In the genomic region with DNA sequence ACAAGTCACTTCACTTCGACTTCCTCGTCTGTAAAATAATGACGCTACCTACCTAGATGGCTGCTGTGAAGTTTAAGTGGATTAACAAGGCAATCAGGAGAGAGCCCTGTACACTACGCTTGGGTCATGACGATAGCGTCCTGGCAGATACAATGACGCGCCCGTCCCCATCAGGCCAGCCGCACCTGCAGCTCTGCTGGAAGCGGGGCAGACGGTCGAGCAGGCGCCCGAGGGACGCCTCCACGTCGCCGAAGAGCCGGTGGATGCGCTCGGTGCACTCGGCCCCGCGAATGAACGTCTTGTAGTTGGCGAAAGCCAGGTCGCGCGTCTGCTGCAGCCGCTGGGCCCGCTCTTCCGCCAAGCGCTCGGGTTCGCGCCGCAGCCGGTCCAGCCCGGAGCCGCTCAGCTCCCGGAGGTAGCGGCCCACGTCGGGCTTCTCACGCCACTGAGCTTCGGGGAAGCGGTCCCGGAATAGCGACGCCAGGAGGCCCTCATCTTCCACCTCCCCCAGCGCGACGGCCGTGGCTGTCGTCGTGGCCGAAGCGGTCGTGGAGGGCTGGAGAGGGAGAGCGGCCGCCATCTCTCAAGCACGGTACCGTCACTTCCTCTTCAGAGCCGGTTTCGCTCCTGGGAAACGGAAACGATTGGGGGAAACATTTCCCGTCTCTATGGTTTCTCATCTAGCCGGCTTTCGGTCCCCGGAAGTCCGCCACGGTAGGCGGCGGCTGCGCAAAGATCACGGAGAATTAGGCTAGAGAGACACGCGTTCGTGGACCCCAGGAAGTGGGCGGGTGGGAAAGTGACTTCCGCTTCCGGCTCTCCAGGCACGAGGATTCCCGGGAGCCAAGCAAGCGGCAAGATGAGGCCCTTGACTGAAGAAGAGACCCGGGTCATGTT, we compare ENCODE assay signal across 7 mouse cellular contexts. TPM values are rescaled to one million over a fixed set of nuclear protein-coding genes. Genes with fewer than 3 reads are reported as not detected.
DNase-seq lines count a peak whose midpoint lies in the region; ATAC-seq lines count a peak whose summit lies in the region.

TSS of gene Cog8 (minus strand) at position 614 of the 897 bp plus-strand sequence.
TSS of gene Nip7 (plus strand) at position 802 of the 897 bp plus-strand sequence.

- H3K9ac ChIP-seq in embryonic facial prominence, embryonic 11.5 days (replicated peaks; ENCODE audit: low read length) = peak within 1 kb of the TSS; percentile 88
- peak within 1 kb of the TSS; percentile 90 for H3K9ac ChIP-seq in midbrain, embryonic 13.5 days (replicated peaks)

- ATAC-seq in embryonic facial prominence, embryonic 11.5 days (replicated peaks; ENCODE audit: insufficient number of reproducible peaks, low FRiP score, low TSS enrichment, low read depth) = peak; percentile 88
- peak; percentile 93 for ATAC-seq in granulocyte monocyte progenitor cell, adult 5-6 weeks (replicated peaks; ENCODE audit: poor library complexity, severe bottlenecking)
- peak; percentile 97 for ATAC-seq in midbrain, embryonic 13.5 days

- peaks cover 6% of the 10 kb centered on the region for H3K36me3 ChIP-seq in embryonic facial prominence, embryonic 11.5 days (replicated peaks; ENCODE audit: control insufficient read depth, insufficient read depth, low read depth, low read length)
- H3K36me3 ChIP-seq in limb, embryonic 10.5 days = peaks cover 73% of the 10 kb centered on the region
- H3K36me3 ChIP-seq in midbrain, embryonic 13.5 days = peaks cover 55% of the 10 kb centered on the region

- peak within 1 kb of the TSS; percentile 99 for H3K4me3 ChIP-seq in embryonic facial prominence, embryonic 11.5 days (ENCODE audit: low read depth, low read length)
- peak within 1 kb of the TSS; percentile 82 for H3K4me3 ChIP-seq in limb, embryonic 10.5 days
- peak within 1 kb of the TSS; percentile 71 for H3K4me3 ChIP-seq in midbrain, embryonic 13.5 days (replicated peaks)

- no peaks in the 10 kb centered on the region; the same call in 1 of the 2 replicates for H3K4me1 ChIP-seq in embryonic facial prominence, embryonic 11.5 days (ENCODE audit: control insufficient read depth, insufficient read depth, low read length)
- peaks cover 16% of the 10 kb centered on the region for H3K4me1 ChIP-seq in limb, embryonic 10.5 days
- peaks cover 29% of the 10 kb centered on the region for H3K4me1 ChIP-seq in midbrain, embryonic 13.5 days (replicated peaks)

- H3K9me3 ChIP-seq in embryonic facial prominence, embryonic 11.5 days (replicated peaks; ENCODE audit: control insufficient read depth, low read length) = no peaks in the 10 kb centered on the region
- no peaks in the 10 kb centered on the region for H3K9me3 ChIP-seq in limb, embryonic 10.5 days (replicated peaks)
- H3K9me3 ChIP-seq in midbrain, embryonic 13.5 days = no peaks in the 10 kb centered on the region

- H3K27ac ChIP-seq in embryonic facial prominence, embryonic 11.5 days (replicated peaks; ENCODE audit: low read depth, low read length) = peak within 1 kb of the TSS; percentile 62
- H3K27ac ChIP-seq in limb, embryonic 10.5 days = peak within 1 kb of the TSS; percentile 89
- peak within 1 kb of the TSS; percentile 84 for H3K27ac ChIP-seq in midbrain, embryonic 13.5 days

- DNase-seq in adrenal gland, postnatal 14 days = peak; percentile 98
- DNase-seq in embryonic facial prominence, embryonic 11.5 days (ENCODE audit: low spot score) = peak; percentile 99
- DNase-seq in kidney, adult 11 months = peak; percentile 97
- DNase-seq in limb, embryonic 10.5 days (ENCODE audit: low spot score) = peak; percentile 97
- peak; percentile 84 for DNase-seq in spleen, adult 12 weeks (ENCODE audit: low spot score)

- WGBS in embryonic facial prominence, embryonic 11.5 days = under 1% methylated on average over 88 of the region's 88 CpGs
- WGBS in limb, embryonic 10.5 days = under 1% methylated on average over 88 of the region's 88 CpGs
- WGBS in midbrain, embryonic 13.5 days = under 1% methylated on average over 88 of the region's 88 CpGs

- no peaks in the 10 kb centered on the region for H3K27me3 ChIP-seq in embryonic facial prominence, embryonic 11.5 days (ENCODE audit: control insufficient read depth, insufficient read depth, low read length)
- H3K27me3 ChIP-seq in limb, embryonic 10.5 days (ENCODE audit: low read depth, poor library complexity, severe bottlenecking) = no peaks in the 10 kb centered on the region
- H3K27me3 ChIP-seq in midbrain, embryonic 13.5 days = no peaks in the 10 kb centered on the region

- peak within 1 kb of the TSS; percentile 83 for H3K4me2 ChIP-seq in embryonic facial prominence, embryonic 11.5 days (ENCODE audit: low read depth, low read length)
- H3K4me2 ChIP-seq in midbrain, embryonic 13.5 days (replicated peaks) = peak within 1 kb of the TSS; percentile 98

RNA-seq across cellular contexts. Expression of gene Cog8, which starts in this region (rescaled TPM):
- 29.4 and 30.3 TPM in 2 replicates for total RNA-seq in adrenal gland, postnatal 14 days (2021)
- 42.0 and 44.9 TPM in 2 replicates for polyA plus RNA-seq in embryonic facial prominence, embryonic 11.5 days (2014; fragmentation: Nextera tagmentation; extraction: Ambion mirVana)
- 17.0 and 23.7 TPM in 2 replicates for total RNA-seq in granulocyte monocyte progenitor cell, adult 5-6 weeks (2014; fragmentation: Nextera tagmentation)
- total RNA-seq in granulocyte monocyte progenitor cell, adult 5-6 weeks (2017) = 22.3 and 25.0 TPM in 2 replicates
- polyA plus RNA-seq in limb, embryonic 10.5 days (2016; fragmentation: Nextera tagmentation; extraction: Ambion mirVana) = 41.8 and 46.1 TPM in 2 replicates
- 37.0 and 42.0 TPM in 2 replicates for polyA plus RNA-seq in midbrain, embryonic 13.5 days (2015; fragmentation: Nextera tagmentation; extraction: Ambion mirVana)

RNA-seq across cellular contexts. Expression of gene Nip7, which starts in this region (rescaled TPM):
- total RNA-seq in adrenal gland, postnatal 14 days (2021) = 40.1 and 50.2 TPM in 2 replicates
- 113 and 114 TPM in 2 replicates for polyA plus RNA-seq in embryonic facial prominence, embryonic 11.5 days (2014; fragmentation: Nextera tagmentation; extraction: Ambion mirVana)
- total RNA-seq in granulocyte monocyte progenitor cell, adult 5-6 weeks (2014; fragmentation: Nextera tagmentation) = 53.7 and 59.8 TPM in 2 replicates
- total RNA-seq in granulocyte monocyte progenitor cell, adult 5-6 weeks (2017) = 56.1 and 67.4 TPM in 2 replicates
- polyA plus RNA-seq in limb, embryonic 10.5 days (2016; fragmentation: Nextera tagmentation; extraction: Ambion mirVana) = 122 and 143 TPM in 2 replicates
- polyA plus RNA-seq in midbrain, embryonic 13.5 days (2015; fragmentation: Nextera tagmentation; extraction: Ambion mirVana) = 81.9 and 93.3 TPM in 2 replicates

Comparison
In these comparisons a context has a peak if more than half of its experiments do, and no peak if none do; other contexts are left out.
1. Peak in every context shown above with its lines: DNase-seq, ATAC-seq, H3K4me3 ChIP-seq and H3K27ac ChIP-seq.